Mouse (Mus musculus): ENCODE measurements at regions not wholly inside any gene's neighbourhood (a gene's known extent, or its start where the extent isn't known, plus 50 kb on each side); places are given as distances from the start of the nearest gene placed in this dataset.

DNA sequence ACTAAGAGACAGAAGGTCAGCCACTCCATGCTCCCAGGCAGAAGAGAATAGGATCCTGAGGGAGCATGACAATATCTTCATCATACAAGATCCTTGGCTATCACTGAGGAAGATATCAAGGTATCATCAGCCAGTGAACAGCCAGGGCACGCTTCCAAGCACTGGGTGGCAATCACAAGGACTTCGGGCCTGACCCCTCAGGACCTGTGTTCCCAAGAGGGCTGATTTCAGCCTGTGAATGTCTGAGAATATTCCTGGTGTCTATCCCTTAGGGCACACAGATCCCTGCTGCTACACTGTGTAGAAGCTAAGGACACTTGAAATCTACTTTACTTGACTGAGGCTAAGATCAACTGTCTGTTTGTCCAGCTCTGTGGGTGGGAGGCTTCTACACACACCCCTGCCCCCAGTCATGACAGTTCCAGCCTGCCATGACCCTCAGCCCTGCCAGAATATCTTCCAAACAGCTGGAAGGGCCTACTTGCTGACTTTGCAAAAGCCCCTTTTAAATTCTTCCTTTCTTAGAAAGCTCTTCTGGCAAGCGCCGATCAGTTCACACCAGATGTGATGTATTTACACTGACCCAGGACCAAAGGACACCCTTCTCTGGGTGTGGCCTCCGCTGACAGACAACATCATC, 198.4 kb downstream of the Gm12728 start:
- no peak for TF ChIP-seq GATA1 (IDR thresholded peaks at IDR 0.05; ENCODE audit: low read length)

DNA sequence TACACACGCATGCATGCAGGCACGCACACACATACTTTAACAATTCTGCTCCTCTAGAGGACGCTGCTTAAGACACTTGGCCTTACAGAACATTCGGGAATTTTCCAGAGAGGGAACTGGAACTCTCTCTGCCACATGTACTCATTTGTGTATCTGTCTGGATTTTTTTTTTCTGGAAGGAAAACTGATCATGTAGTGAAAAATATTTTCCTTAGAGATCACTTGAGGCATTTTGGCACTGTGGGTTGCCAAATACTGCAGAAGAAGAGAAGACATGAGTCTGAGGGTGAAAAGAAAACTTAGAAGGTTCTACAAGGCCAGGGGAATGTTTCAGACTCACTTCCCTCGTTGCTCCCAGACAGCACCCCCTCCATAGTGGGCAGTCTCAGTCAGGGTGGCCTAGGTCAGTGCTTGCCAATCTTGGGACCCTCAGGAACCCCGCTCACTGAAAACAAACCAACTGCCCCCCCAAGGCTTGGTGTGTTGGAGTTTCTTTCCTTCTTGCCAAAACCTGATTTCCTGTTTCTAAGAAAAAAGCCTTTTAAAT, 203.0 kb downstream of the Gm12728 start:
- TF ChIP-seq GATA1 (IDR thresholded peaks at IDR 0.05; ENCODE audit: low read length): no peak

GRCm38 (mm10) chr4:105994390-105994798, 204.7 kb downstream of the Gm12728 start:
- no peak for TF ChIP-seq GATA1 (IDR thresholded peaks at IDR 0.05; ENCODE audit: low read length)

DNA sequence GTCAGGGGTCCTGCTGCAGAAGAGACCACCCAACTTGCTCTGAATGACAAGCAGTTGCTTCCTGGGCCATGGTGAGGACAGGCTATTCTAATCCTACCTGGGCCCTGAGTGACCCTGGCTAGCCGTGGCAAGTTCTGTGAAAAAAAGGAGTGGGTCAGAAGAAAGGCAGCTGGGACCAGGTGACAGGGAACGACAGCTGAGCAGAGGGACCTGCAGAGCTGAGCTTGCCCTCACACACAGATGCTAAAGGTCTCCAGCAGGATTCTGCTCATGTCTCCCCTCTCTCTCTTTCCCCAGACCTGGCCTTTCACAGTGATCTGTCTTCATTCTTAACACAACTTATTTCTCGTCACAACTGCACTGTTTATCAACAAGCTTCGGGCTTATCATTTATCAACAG, 206.4 kb downstream of the Gm12728 start:
- TF ChIP-seq GATA1 (IDR thresholded peaks at IDR 0.05; ENCODE audit: low read length): no peak

DNA sequence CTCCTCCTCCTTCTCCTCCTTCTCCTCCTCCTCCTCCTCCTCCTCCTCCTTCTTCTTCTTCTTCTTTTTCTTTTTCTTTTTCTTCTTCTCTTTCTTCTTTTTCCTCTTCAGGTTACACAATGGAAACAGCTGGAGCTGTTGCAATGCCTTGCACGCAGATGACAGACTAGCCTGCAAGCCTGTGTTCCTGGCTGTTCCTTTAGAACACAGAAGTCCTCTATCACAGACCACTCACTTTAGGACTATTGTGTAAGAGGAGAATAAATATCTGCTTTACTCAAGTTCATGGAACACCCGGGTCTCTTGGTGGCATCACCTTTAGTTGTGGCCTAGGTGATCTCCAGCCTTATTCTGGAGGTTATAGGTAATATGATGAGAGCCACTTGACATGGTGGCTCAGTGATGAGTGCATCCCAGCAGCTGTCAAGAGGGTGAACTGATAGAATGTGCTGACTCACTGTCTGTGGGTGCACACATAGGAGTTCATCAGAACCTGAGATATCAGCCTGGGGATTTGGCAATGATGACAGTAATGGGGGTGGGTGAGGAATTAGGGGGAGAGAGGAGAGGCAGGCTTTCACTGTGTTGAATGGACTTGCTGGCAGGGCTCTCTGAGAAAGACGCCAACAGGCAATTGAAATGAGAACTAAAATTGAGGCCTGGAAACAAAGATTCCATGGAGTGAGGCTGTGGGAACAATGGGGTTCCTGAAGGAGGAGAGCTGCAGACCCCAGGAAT, 207.4 kb downstream of the Gm12728 start:
- no peak for TF ChIP-seq GATA1 (IDR thresholded peaks at IDR 0.05; ENCODE audit: low read length)

- no peak for TF ChIP-seq GATA1 (IDR thresholded peaks at IDR 0.05; ENCODE audit: low read length)
These were observed 212.8 kb downstream of the Gm12728 start for GRCm38 (mm10) chr4:106002516-106002915.

- no peak for TF ChIP-seq GATA1 (IDR thresholded peaks at IDR 0.05; ENCODE audit: low read length)
These were observed 216.3 kb downstream of the Gm12728 start for GRCm38 (mm10) chr4:106005936-106006335.

DNA sequence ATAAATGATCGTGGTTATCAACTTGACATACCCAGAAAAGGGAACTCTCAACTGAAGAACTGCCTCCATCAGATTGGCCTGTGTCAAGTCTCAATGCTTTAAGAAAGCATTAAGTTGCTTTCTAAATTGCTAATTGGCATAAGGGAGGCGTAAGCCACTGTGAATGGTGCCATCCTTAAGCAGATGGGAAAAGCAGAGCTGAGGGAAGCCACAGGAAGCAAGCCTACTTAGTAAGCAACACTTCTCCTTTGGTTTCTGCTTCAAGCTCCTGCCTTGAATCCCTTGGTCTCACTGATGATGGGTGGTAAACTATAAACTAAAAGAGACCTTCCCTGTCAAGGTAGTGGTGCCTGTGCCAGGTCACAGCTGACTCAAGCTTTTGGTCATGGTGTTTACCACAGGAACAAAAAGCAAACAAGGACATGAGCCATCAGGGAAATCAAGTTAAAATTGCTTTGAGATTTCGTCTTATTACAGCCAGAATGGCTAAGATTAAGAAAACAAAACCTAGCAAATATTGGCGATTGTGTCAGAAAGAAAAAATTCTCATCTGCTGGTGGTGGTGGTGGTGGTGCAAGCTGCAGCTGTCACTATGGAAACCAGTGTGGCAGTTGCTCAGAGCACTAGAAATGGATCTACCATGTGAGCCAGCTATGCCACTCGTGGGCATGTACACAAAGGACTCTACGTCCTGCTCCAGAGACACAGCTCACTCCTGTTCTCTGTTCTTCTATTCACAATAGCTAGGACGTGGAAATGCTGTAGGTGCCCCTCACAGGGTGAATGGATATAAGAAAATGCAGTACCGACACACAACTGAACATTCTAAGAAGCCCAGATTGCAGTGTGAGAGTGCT, 217.9 kb downstream of the Gm12728 start:
- TF ChIP-seq GATA1 (IDR thresholded peaks at IDR 0.05; ENCODE audit: low read length): no peak

- TF ChIP-seq GATA1 (IDR thresholded peaks at IDR 0.05; ENCODE audit: low read length): no peak
These were observed 227.5 kb downstream of the Gm12728 start for GRCm38 (mm10) chr4:106017065-106017646.

DNA sequence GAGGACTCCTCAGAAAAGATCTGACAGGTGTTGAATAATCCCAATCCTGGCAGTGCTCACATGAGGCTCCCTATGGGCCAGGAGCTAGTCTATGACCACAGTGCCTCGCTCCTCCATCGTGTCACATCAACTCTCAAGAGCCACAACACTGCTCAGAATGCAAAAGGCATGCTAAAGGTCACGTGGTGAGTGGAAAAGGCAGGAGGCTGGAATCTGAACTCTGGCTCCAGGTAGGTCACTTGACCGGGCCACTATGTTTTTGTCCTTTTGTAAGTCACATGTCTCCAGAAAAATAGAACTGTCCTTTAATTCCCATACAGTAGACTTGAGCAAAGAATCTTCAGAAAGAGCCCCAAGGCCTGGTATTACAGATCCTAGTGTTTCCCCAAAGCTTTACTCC, 229.3 kb downstream of the Gm12728 start:
- no peak for TF ChIP-seq GATA1 (IDR thresholded peaks at IDR 0.05; ENCODE audit: low read length)

DNA sequence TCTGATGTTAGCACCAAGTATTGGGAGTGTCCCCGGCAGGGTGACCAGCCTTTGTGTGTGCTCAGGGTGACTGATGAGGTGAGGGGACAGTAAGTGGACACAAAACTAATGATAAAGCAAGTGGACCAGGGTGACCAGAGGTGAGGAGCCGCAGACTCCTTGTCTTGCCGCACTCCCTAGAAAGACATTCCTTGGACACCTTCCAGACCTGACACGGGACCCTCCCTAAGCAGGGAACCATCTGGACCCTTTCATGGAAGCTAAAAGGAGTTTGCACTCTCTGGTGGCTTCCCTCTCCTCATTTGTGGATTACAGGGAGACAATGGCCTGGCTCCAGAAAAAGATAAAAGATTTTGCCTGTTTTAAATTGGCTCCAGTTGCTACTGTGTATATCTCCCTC, 230.7 kb downstream of the Gm12728 start:
- TF ChIP-seq GATA1 (IDR thresholded peaks at IDR 0.05; ENCODE audit: low read length): no peak

DNA sequence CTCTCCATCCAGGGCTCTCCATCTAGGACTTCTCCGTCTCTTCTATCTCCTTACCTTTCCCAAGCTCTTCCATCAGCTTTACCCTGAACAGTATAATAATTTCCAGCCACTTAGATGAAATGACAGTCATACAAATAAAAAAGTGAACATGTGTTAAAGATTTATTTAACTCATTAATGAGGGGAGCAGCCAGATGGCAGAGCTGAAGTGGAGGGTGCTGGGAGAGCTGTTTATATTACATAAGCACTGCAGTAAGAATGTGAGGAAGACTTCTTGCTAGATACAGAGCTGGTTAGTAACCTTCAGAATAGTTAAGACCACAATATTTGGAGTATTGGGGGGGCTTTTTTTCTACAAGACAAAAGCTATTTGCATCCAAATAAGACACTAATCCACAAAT, 234.9 kb downstream of the Gm12728 start:
- TF ChIP-seq GATA1 (IDR thresholded peaks at IDR 0.05; ENCODE audit: low read length): no peak

GRCm38 (mm10) chr4:106025966-106026637, 236.4 kb downstream of the Gm12728 start:
- TF ChIP-seq GATA1 (IDR thresholded peaks at IDR 0.05; ENCODE audit: low read length): no peak

DNA sequence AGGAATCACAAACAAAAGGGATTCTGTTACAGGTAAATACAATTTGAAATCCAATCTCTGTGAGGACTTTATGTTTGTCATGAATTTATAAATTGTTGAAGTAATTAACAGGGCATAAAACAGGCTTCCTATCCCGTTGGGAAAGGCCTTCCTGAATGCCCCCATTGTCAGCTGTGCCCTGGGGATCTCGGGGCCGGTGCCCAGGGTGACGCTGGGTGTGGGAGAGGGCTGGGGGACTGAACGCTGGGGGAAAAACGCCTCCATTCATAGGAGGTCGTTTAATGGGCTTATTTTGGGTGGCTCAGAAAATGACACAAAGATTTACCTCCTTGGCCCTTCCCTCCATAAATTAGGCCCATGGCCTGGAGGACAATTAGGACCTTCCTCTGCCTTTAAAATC, 250.7 kb downstream of the Gm12728 start:
- no peak for TF ChIP-seq GATA1 (IDR thresholded peaks at IDR 0.05; ENCODE audit: low read length)

GRCm38 (mm10) chr4:106042456-106042855, 252.8 kb downstream of the Gm12728 start:
- TF ChIP-seq GATA1 (IDR thresholded peaks at IDR 0.05; ENCODE audit: low read length): no peak

Data from G1E-ER4 (cell line).